Mouse (Mus musculus) brown adipose tissue, adult 24 weeks (tissue): Measurements from ENCODE around the gene Olfr25. TPM values are rescaled to one million over a fixed set of nuclear protein-coding genes. Genes with fewer than 3 reads are reported as not detected.

Experiments used
- H3K27ac ChIP-seq: fragments of 200-500 bp; replicated peaks from 2 replicates; pipeline ENCODE4 v1.5.1; 2012; ENCODE audit warnings: low read depth, mild to moderate bottlenecking, low read length
- H3K4me1 ChIP-seq: fragments of 200-500 bp; 2 replicates; pipeline ENCODE4 v1.6.1; 2012; ENCODE audit warnings: low read length, mixed read lengths; ENCODE audit not compliant: control insufficient read depth, insufficient read depth, insufficient read length
- H3K4me3 ChIP-seq: fragments of 200-500 bp; 2 replicates; pipeline ENCODE4 v1.5.1; 2012; ENCODE audit warnings: low read depth, mild to moderate bottlenecking, low read length, moderate library complexity; ENCODE audit not compliant: insufficient read depth
- polyA plus RNA-seq: library from polyadenylated mRNA; stranded (reverse); fragments of >200 nt; gene quantifications from 2 replicates; pipeline ENCODE4 v1.2.4, GENCODE M21; 2012; ENCODE audit not compliant: missing spikeins, insufficient read depth, insufficient read length

Olfr25 gene
- not detected in 2 replicates for polyA plus RNA-seq

DNA sequence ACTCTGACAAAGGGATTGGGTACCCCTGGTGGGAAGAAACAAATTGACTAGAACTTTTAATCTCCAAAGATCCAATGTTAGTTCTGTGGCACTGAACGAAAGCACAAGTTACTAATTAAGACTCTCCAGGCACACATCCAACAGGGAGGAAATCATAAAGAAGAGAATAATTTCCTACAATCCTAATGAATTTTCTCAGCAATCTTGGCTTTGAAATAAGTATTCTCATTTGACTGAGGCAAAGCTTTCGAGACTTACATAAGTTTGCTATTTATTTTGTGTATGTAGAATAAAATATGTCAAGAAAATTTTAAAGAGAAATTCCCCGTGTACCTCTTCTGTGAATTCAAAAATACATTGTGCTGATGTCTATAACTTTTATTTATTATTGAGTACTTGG lies at the start of gene Olfr25:
TSS of gene Olfr25 (plus strand) at position 301 of the 400 bp plus-strand sequence.
- no peak within 1 kb of the TSS for H3K27ac ChIP-seq
- no peaks in the 10 kb centered on the region for H3K4me1 ChIP-seq
- H3K4me3 ChIP-seq: no peak within 1 kb of the TSS

DNA sequence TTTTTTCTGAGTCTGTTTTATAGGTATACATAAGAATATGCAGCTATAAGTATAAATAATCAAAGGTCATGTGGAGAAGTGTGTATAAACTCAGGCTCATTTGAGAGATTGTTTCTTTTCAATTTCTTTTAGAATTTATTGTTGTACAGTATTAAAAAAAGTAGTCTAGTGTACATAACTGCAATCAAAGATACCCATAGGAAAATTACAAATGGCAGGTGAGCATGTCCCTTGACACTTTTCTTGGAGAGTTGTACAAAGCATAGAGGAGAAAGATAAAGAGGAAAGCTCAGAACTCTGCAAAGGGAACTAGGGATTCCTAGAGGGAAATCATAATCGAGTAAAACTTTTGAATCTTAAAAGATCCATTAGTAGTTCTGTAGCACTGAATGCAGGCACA lies 38.1 kb upstream of the Olfr25 start, which contains the start of gene Olfr896-ps1:
TSS of gene Olfr896-ps1 (plus strand) at position 301 of the 400 bp plus-strand sequence.
- Histone ChIP-seq H3K27ac (no peak within 1 kb of the TSS), H3K4me3 (no peak within 1 kb of the TSS), H3K4me1 (no peaks in the 10 kb centered on the region)

DNA sequence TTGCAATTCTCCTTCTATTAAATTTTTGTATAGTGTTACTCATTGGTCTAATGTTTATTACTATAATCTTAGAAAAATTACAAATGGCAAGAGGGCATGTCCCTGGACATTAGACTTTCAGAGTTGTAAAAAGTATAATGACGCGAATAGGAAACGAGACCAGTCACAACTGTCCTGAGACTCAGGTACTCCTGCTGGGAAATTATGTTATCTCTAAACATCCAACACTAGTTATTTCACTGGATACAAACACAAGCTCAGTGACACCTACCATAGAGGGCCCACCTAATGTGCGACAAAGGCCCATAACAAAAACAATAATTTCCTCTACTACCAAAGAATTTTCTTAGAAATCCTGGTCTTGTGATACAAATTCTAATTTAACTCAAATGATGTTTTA lies 19.3 kb downstream of the Olfr25 start, which contains the start of gene Olfr898:
TSS of gene Olfr898 (plus strand) at position 301 of the 400 bp plus-strand sequence.
- Histone ChIP-seq H3K27ac (no peak within 1 kb of the TSS), H3K4me3 (no peak within 1 kb of the TSS), H3K4me1 (no peaks in the 10 kb centered on the region)

DNA sequence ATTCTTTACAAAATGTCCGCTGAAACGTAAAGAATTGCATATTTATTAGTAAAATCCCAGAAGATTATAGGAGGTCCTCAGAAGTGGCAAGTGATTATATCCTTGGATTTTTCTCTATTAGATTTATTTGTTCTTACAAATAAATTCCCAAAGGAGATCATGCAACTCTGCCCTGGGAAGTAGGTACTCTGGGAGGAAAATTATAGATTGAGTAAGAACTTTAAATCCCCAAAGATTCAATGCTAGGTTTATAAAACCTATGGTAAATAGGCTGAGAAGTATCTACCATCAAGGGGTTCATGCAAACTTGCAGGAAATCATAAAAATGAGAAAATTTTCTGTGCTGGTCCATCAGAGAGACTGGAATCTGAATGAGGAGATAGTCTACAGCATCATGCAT lies 37.7 kb downstream of the Olfr25 start, which contains the start of gene Olfr250:
TSS of gene Olfr250 (plus strand) at position 301 of the 400 bp plus-strand sequence.
- no peak within 1 kb of the TSS for H3K4me3 ChIP-seq
- H3K4me1 ChIP-seq: no peaks in the 10 kb centered on the region
- H3K27ac ChIP-seq: no peak within 1 kb of the TSS

DNA sequence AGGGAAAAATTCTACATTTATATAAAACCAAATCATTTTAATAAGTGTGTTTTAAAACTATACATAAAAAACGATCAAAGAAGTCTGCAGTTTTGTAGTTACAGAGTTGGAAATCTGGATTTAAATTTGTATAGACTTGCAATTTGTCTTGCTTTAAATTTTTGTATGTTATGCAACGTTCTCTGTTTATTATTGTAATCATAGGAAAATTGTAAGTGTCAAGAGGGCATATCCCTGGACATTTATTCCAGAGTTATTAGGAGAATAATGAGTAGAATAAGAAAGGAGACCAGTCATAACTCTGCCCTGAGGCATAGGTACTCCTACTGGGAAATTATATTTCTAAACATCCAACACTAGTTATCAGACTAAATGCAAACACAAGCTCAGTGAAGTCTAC lies 47.9 kb downstream of the Olfr25 start, which contains the start of gene Olfr251:
TSS of gene Olfr251 (plus strand) at position 301 of the 400 bp plus-strand sequence.
- Histone ChIP-seq H3K27ac (no peak within 1 kb of the TSS), H3K4me1 (no peaks in the 10 kb centered on the region), H3K4me3 (no peak within 1 kb of the TSS)

Other genes with a start within 250 kb of the Olfr25 start
- not detected in 2 replicates for gene Olfr887, start 245.0 kb upstream of the Olfr25 start, polyA plus RNA-seq
- not detected in 2 replicates for gene Olfr888, start 220.9 kb upstream of the Olfr25 start, polyA plus RNA-seq
- gene Olfr889, start 213.9 kb upstream of the Olfr25 start, polyA plus RNA-seq: not detected in 2 replicates
- gene Olfr890, start 186.5 kb upstream of the Olfr25 start, polyA plus RNA-seq: not detected in 2 replicates
- not detected in 2 replicates for gene Olfr891, start 148.2 kb upstream of the Olfr25 start, polyA plus RNA-seq
- gene Olfr893, start 120.7 kb upstream of the Olfr25 start, polyA plus RNA-seq: not detected in 2 replicates
- not detected in 2 replicates for gene Olfr894, start 111.0 kb upstream of the Olfr25 start, polyA plus RNA-seq
- gene Olfr143, start 76.3 kb upstream of the Olfr25 start, polyA plus RNA-seq: not detected in 2 replicates
- gene Olfr895, start 61.2 kb upstream of the Olfr25 start, polyA plus RNA-seq: not detected in 2 replicates
- gene Olfr896-ps1, start 38.0 kb upstream of the Olfr25 start, polyA plus RNA-seq: not detected in 2 replicates
- gene Olfr898, start 19.4 kb downstream of the Olfr25 start, polyA plus RNA-seq: not detected in 2 replicates
- gene Olfr250, start 37.8 kb downstream of the Olfr25 start, polyA plus RNA-seq: not detected in 2 replicates
- not detected in 2 replicates for gene Olfr251, start 48.0 kb downstream of the Olfr25 start, polyA plus RNA-seq
- gene Olfr147, start 72.6 kb downstream of the Olfr25 start, polyA plus RNA-seq: not detected in 2 replicates
- gene Olfr901, start 100.4 kb downstream of the Olfr25 start, polyA plus RNA-seq: not detected in 2 replicates
- not detected in 2 replicates for gene Olfr902, start 118.6 kb downstream of the Olfr25 start, polyA plus RNA-seq
- not detected in 2 replicates for gene Olfr904, start 134.1 kb downstream of the Olfr25 start, polyA plus RNA-seq
- gene Olfr905, start 142.0 kb downstream of the Olfr25 start, polyA plus RNA-seq: not detected in 2 replicates
- gene Olfr906, start 158.0 kb downstream of the Olfr25 start, polyA plus RNA-seq: not detected in 2 replicates
- not detected in 2 replicates for gene Olfr907, start 166.7 kb downstream of the Olfr25 start, polyA plus RNA-seq
- not detected in 2 replicates for gene Olfr911-ps1, start 192.5 kb downstream of the Olfr25 start, polyA plus RNA-seq
- gene Olfr910, start 208.8 kb downstream of the Olfr25 start, polyA plus RNA-seq: not detected in 2 replicates